ENCODE assay signal across 10 mouse cellular contexts in genomic region chr1:83187154-83187553, GRCm38 (mm10). TPM values are rescaled to one million over a fixed set of nuclear protein-coding genes. Genes with fewer than 3 reads are reported as not detected.
A peak's percentile ranks its signal among the peaks of the same experiment; 100 is the strongest.
DNase-seq lines count a peak whose midpoint lies in the region; ATAC-seq and TF ChIP-seq lines count a peak whose summit lies in the region.
"Had no signal": no experiment of that assay in that cellular context is flagged by ENCODE, and none has a peak within 500 bp of the region (broad histone marks: within the 10 kb centered on the region; RNA-seq: fewer than 3 reads in every experiment).

No protein-coding gene starts in this region.

- no peak for ATAC-seq in liver, embryonic 14.5 days (ENCODE audit: insufficient read depth)

- no peaks in the 10 kb centered on the region for H3K4me1 ChIP-seq in liver, embryonic 14.5 days (replicated peaks; ENCODE audit: control insufficient read depth in 2 of 2, insufficient read depth in 2 of 2, low read length in 1 of 2)
- H3K4me1 ChIP-seq: heart, embryonic 15.5 days; neural tube, embryonic 13.5 days had no signal

- H3K9ac ChIP-seq in liver, embryonic 14.5 days (replicated peaks): no peak overlapping the region
- H3K9ac ChIP-seq: heart, embryonic 15.5 days; neural tube, embryonic 13.5 days had no signal

- TF ChIP-seq EP300 in liver, embryonic 14.5 days (IDR thresholded peaks at IDR 0.05; ENCODE audit: low read depth): no peak

- DNase-seq in cerebellum, adult 8-10 months: peak; percentile 29
- no peak for DNase-seq in cerebellum, adult 11 months
- peak; percentile 10 for DNase-seq in ovary, postnatal 10 days (ENCODE audit: low spot score)
- no peak for DNase-seq in ovary, adult 18-20 months (ENCODE audit: low spot score)
- peak; percentile 19 to 24 for DNase-seq in cerebellum, postnatal 36 days
- peak; percentile 51 for DNase-seq in induced T-regulatory cell, adult 2 months (ENCODE audit: low read depth)
- DNase-seq in liver, embryonic 14.5 days (ENCODE audit: low read depth in 3 of 3, low spot score in 3 of 3): peak in 2 of 3 experiments; percentile 1 to 2
- DNase-seq in splenic B cell, adult 2 months (ENCODE audit: low read depth, low spot score): peak; percentile 2

- H3K9me3 ChIP-seq in liver, embryonic 14.5 days (ENCODE audit: control insufficient read depth, low read length): no peaks in the 10 kb centered on the region
- H3K9me3 ChIP-seq: heart, embryonic 15.5 days; neural tube, embryonic 13.5 days had no signal

- peak; percentile 61 for TF ChIP-seq CTCF in liver, embryonic 14.5 days (IDR thresholded peaks at IDR 0.05; ENCODE audit: low read depth)

- H3K36me3 ChIP-seq in liver, embryonic 14.5 days (replicated peaks; ENCODE audit: control insufficient read depth, insufficient read depth, low read depth): no peaks in the 10 kb centered on the region
- no peaks in the 10 kb centered on the region for H3K36me3 ChIP-seq in splenic B cell, adult 2 months (ENCODE audit: control insufficient read depth, insufficient read depth, low read length, poor library complexity, severe bottlenecking)
- H3K36me3 ChIP-seq: heart, embryonic 15.5 days; neural tube, embryonic 13.5 days had no signal

- no peak overlapping the region for H3K4me2 ChIP-seq in liver, embryonic 14.5 days (ENCODE audit: low read depth)
- H3K4me2 ChIP-seq: heart, embryonic 15.5 days; neural tube, embryonic 13.5 days had no signal

- WGBS in liver, embryonic 14.5 days (ENCODE audit: insufficient replicate concordance): 36% methylated on average over 2 of the region's 2 CpGs

- no peak overlapping the region for H3K27ac ChIP-seq in liver, embryonic 14.5 days
- H3K27ac ChIP-seq: heart, embryonic 15.5 days; neural tube, embryonic 13.5 days had no signal

- no peak overlapping the region for H3K4me3 ChIP-seq in liver, embryonic 14.5 days (ENCODE audit: insufficient read depth in 1 of 2, low read depth in 2 of 2, low read length in 2 of 2)
- H3K4me3 ChIP-seq: heart, embryonic 15.5 days; neural tube, embryonic 13.5 days had no signal

- H3K27me3 ChIP-seq in liver, embryonic 14.5 days (ENCODE audit: control insufficient read depth, insufficient read depth, low read length): no peaks in the 10 kb centered on the region
- H3K27me3 ChIP-seq in splenic B cell, adult 2 months (ENCODE audit: control insufficient read depth, insufficient read depth, low read length, poor library complexity, severe bottlenecking): no peaks in the 10 kb centered on the region
- H3K27me3 ChIP-seq: heart, embryonic 15.5 days; neural tube, embryonic 13.5 days had no signal

RNA-seq across cellular contexts. Expression of gene Daw1, which starts 27.6 kb away (rescaled TPM):
- not detected in 2 replicates for polyA plus RNA-seq in liver, embryonic 14.5 days (2012; rRNA removed)
- not detected in 2 replicates for polyA plus RNA-seq in liver, embryonic 14.5 days (2014; fragmentation: Nextera tagmentation; extraction: Ambion mirVana)

Comparison
In these comparisons a context has a peak if more than half of its experiments do, and no peak if none do; other contexts are left out.
1. DNase-seq: peak in cerebellum, adult 8-10 months (single experiment), ovary, postnatal 10 days (single experiment), cerebellum, postnatal 36 days (2 of 2), induced T-regulatory cell, adult 2 months (single experiment), liver, embryonic 14.5 days (2 of 3) and splenic B cell, adult 2 months (single experiment); none in cerebellum, adult 11 months (single experiment) and ovary, adult 18-20 months (single experiment).